Mouse (Mus musculus): Measurements from ENCODE around the gene Sec24a. TPM values are rescaled to one million over a fixed set of nuclear protein-coding genes. Genes with fewer than 3 reads are reported as not detected.
"Not testable (repeated sequence)": the region's sequence is repeated elsewhere in the genome, so short reads cannot be mapped to it uniquely, and the experiment has no call there.

Sec24a gene
- polyA plus RNA-seq, 1 experiment, result 15.6 TPM

- Histone ChIP-seq H3K4me1 (replicated peaks; ENCODE audit: control insufficient read depth, insufficient read depth, low read length) (peaks cover 8% of the 10 kb centered on the region), H3K4me3 (ENCODE audit: control insufficient read depth, insufficient read depth, low read length) (no peak overlapping the region), H3K27ac (ENCODE audit: control insufficient read depth, insufficient read depth, low read length) (no peak overlapping the region), H3K27me3 (ENCODE audit: control insufficient read depth, insufficient read depth, low read length) (no peaks in the 10 kb centered on the region), H3K36me3 (ENCODE audit: control insufficient read depth, insufficient read depth, low read length) (no peaks in the 10 kb centered on the region)
- 92% methylated on average over 4 of the region's 4 CpGs for WGBS
- TF ChIP-seq CTCF (IDR thresholded peaks at IDR 0.05; ENCODE audit: borderline replicate concordance, control insufficient read depth, extremely low read depth, insufficient read depth, low read length, poor library complexity) (no peak), POLR2A (IDR thresholded peaks at IDR 0.05; ENCODE audit: control insufficient read depth, extremely low read depth, insufficient read depth, low read length, poor library complexity) (no peak)
- DNase-seq, result no peak
These were observed 1.4 kb upstream of the Sec24a start for GRCm38 (mm10) chr11:51764816-51765215.

GRCm38 (mm10) chr11:51763955-51764354, 521 bp upstream of the Sec24a start:
- no peak for DNase-seq
- H3K4me1 ChIP-seq (replicated peaks; ENCODE audit: control insufficient read depth, insufficient read depth, low read length), result peaks cover 8% of the 10 kb centered on the region
- 5% methylated on average over 13 of the region's 13 CpGs for WGBS

GRCm38 (mm10) chr11:51761241-51761640, 2.2 kb downstream of the Sec24a start:
- no peaks in the 10 kb centered on the region for H3K36me3 ChIP-seq (ENCODE audit: control insufficient read depth, insufficient read depth, low read length)
- DNase-seq, result no peak
- TF ChIP-seq CTCF (IDR thresholded peaks at IDR 0.05; ENCODE audit: borderline replicate concordance, control insufficient read depth, extremely low read depth, insufficient read depth, low read length, poor library complexity), result no peak
- no peak for TF ChIP-seq POLR2A (IDR thresholded peaks at IDR 0.05; ENCODE audit: control insufficient read depth, extremely low read depth, insufficient read depth, low read length, poor library complexity)
- H3K4me1 ChIP-seq (replicated peaks; ENCODE audit: control insufficient read depth, insufficient read depth, low read length), result peaks cover 8% of the 10 kb centered on the region
- H3K27me3 ChIP-seq (ENCODE audit: control insufficient read depth, insufficient read depth, low read length), result no peaks in the 10 kb centered on the region
- no peak overlapping the region for H3K27ac ChIP-seq (ENCODE audit: control insufficient read depth, insufficient read depth, low read length)
- no peak overlapping the region for H3K4me3 ChIP-seq (ENCODE audit: control insufficient read depth, insufficient read depth, low read length)
- 86% methylated on average over 5 of the region's 5 CpGs for WGBS

More at GRCm38 (mm10) chr11:51763955-51764354, 521 bp upstream of the Sec24a start:
- no peak for TF ChIP-seq POLR2A (IDR thresholded peaks at IDR 0.05; ENCODE audit: control insufficient read depth, extremely low read depth, insufficient read depth, low read length, poor library complexity)
- TF ChIP-seq CTCF (IDR thresholded peaks at IDR 0.05; ENCODE audit: borderline replicate concordance, control insufficient read depth, extremely low read depth, insufficient read depth, low read length, poor library complexity), result no peak
- Histone ChIP-seq H3K27ac (ENCODE audit: control insufficient read depth, insufficient read depth, low read length) (peak overlapping the region; percentile 0; the same call in 1 of the 2 replicates), H3K4me3 (ENCODE audit: control insufficient read depth, insufficient read depth, low read length) (peak overlapping the region; percentile 76), H3K36me3 (ENCODE audit: control insufficient read depth, insufficient read depth, low read length) (no peaks in the 10 kb centered on the region), H3K27me3 (ENCODE audit: control insufficient read depth, insufficient read depth, low read length) (no peaks in the 10 kb centered on the region)

GRCm38 (mm10) chr11:51759941-51760657, 3.3 kb downstream of the Sec24a start:
- peaks cover 13% of the 10 kb centered on the region for H3K4me1 ChIP-seq (replicated peaks; ENCODE audit: control insufficient read depth, insufficient read depth, low read length)
- TF ChIP-seq CTCF (IDR thresholded peaks at IDR 0.05; ENCODE audit: borderline replicate concordance, control insufficient read depth, extremely low read depth, insufficient read depth, low read length, poor library complexity) (no peak), POLR2A (IDR thresholded peaks at IDR 0.05; ENCODE audit: control insufficient read depth, extremely low read depth, insufficient read depth, low read length, poor library complexity) (no peak)
- H3K4me3 ChIP-seq (ENCODE audit: control insufficient read depth, insufficient read depth, low read length), result no peak overlapping the region
- H3K27me3 ChIP-seq (ENCODE audit: control insufficient read depth, insufficient read depth, low read length), result no peaks in the 10 kb centered on the region
- H3K27ac ChIP-seq (ENCODE audit: control insufficient read depth, insufficient read depth, low read length), result no peak overlapping the region
- DNase-seq, result no peak
- 90% methylated on average over 6 of the region's 6 CpGs for WGBS
- H3K36me3 ChIP-seq (ENCODE audit: control insufficient read depth, insufficient read depth, low read length), result no peaks in the 10 kb centered on the region

GRCm38 (mm10) chr11:51759251-51759650, 4.2 kb downstream of the Sec24a start:
- Histone ChIP-seq H3K27me3 (ENCODE audit: control insufficient read depth, insufficient read depth, low read length) (no peaks in the 10 kb centered on the region), H3K36me3 (ENCODE audit: control insufficient read depth, insufficient read depth, low read length) (no peaks in the 10 kb centered on the region), H3K4me3 (ENCODE audit: control insufficient read depth, insufficient read depth, low read length) (no peak overlapping the region), H3K4me1 (replicated peaks; ENCODE audit: control insufficient read depth, insufficient read depth, low read length) (peaks cover 13% of the 10 kb centered on the region), H3K27ac (ENCODE audit: control insufficient read depth, insufficient read depth, low read length) (no peak overlapping the region)
- no peak for TF ChIP-seq POLR2A (IDR thresholded peaks at IDR 0.05; ENCODE audit: control insufficient read depth, extremely low read depth, insufficient read depth, low read length, poor library complexity)
- no peak for TF ChIP-seq CTCF (IDR thresholded peaks at IDR 0.05; ENCODE audit: borderline replicate concordance, control insufficient read depth, extremely low read depth, insufficient read depth, low read length, poor library complexity)
- WGBS, result 85% methylated on average over 2 of the region's 2 CpGs
- DNase-seq, result no peak

GRCm38 (mm10) chr11:51758207-51758606, 5.2 kb downstream of the Sec24a start:
- 96% methylated on average over 5 of the region's 5 CpGs for WGBS
- H3K27ac ChIP-seq (ENCODE audit: control insufficient read depth, insufficient read depth, low read length); H3K27me3 ChIP-seq (ENCODE audit: control insufficient read depth, insufficient read depth, low read length); DNase-seq; H3K4me3 ChIP-seq (ENCODE audit: control insufficient read depth, insufficient read depth, low read length); H3K36me3 ChIP-seq (ENCODE audit: control insufficient read depth, insufficient read depth, low read length): not testable (repeated sequence)
- H3K4me1 ChIP-seq (replicated peaks; ENCODE audit: control insufficient read depth, insufficient read depth, low read length), result peaks cover 10% of the 10 kb centered on the region

- WGBS, result 87% methylated on average over 5 of the region's 5 CpGs
- Histone ChIP-seq H3K27me3 (ENCODE audit: control insufficient read depth, insufficient read depth, low read length) (no peaks in the 10 kb centered on the region), H3K4me1 (replicated peaks; ENCODE audit: control insufficient read depth, insufficient read depth, low read length) (peaks cover 7% of the 10 kb centered on the region), H3K27ac (ENCODE audit: control insufficient read depth, insufficient read depth, low read length) (no peak overlapping the region), H3K36me3 (ENCODE audit: control insufficient read depth, insufficient read depth, low read length) (no peaks in the 10 kb centered on the region), H3K4me3 (ENCODE audit: control insufficient read depth, insufficient read depth, low read length) (no peak overlapping the region)
- DNase-seq, result no peak
- no peak for TF ChIP-seq POLR2A (IDR thresholded peaks at IDR 0.05; ENCODE audit: control insufficient read depth, extremely low read depth, insufficient read depth, low read length, poor library complexity)
These were observed 5.8 kb downstream of the Sec24a start for GRCm38 (mm10) chr11:51757625-51758024.

Data from thymus, adult 2 months (tissue).